Mouse (Mus musculus): ENCODE data around the gene Tas2r135. TPM values are rescaled to one million over a fixed set of nuclear protein-coding genes. Genes with fewer than 3 reads are reported as not detected.

Tas2r135 gene
- polyA plus RNA-seq, 1 experiment = not detected

- no peak overlapping the region for H3K27ac ChIP-seq (ENCODE audit: control insufficient read depth, insufficient read depth, low read depth, low read length)
These were observed 44.0 kb upstream of the Tas2r135 start for GRCm38 (mm10) chr6:42361041-42361895.

GRCm38 (mm10) chr6:42362074-42362473 lies 43.2 kb upstream of the Tas2r135 start:
- Histone ChIP-seq H3K36me3 (ENCODE audit: control insufficient read depth, insufficient read depth, low read length) (no peaks in the 10 kb centered on the region), H3K27ac (ENCODE audit: control insufficient read depth, insufficient read depth, low read depth, low read length) (peak overlapping the region; percentile 57; the same call in 1 of the 2 replicates)

More at GRCm38 (mm10) chr6:42361041-42361895, 44.0 kb upstream of the Tas2r135 start:
- Histone ChIP-seq H3K4me1 (ENCODE audit: control insufficient read depth, insufficient read depth, low read length) (peaks cover 8% of the 10 kb centered on the region), H3K4me3 (ENCODE audit: control insufficient read depth, low read depth, low read length) (peak overlapping the region; percentile 56), H3K36me3 (ENCODE audit: control insufficient read depth, insufficient read depth, low read length) (no peaks in the 10 kb centered on the region), H3K27me3 (ENCODE audit: control insufficient read depth, insufficient read depth, low read length) (no peaks in the 10 kb centered on the region)
- TF ChIP-seq CTCF (IDR thresholded peaks at IDR 0.05; ENCODE audit: control insufficient read depth, insufficient read depth, insufficient replicate concordance, low read depth, low read length) (no peak), POLR2A (IDR thresholded peaks at IDR 0.05; ENCODE audit: control insufficient read depth, low read depth, low read length) (no peak)

GRCm38 (mm10) chr6:42362497-42362896 lies 42.7 kb upstream of the Tas2r135 start:
- Histone ChIP-seq H3K27ac (ENCODE audit: control insufficient read depth, insufficient read depth, low read depth, low read length) (peak overlapping the region; percentile 57), H3K27me3 (ENCODE audit: control insufficient read depth, insufficient read depth, low read length) (no peaks in the 10 kb centered on the region)

More at GRCm38 (mm10) chr6:42362074-42362473, 43.2 kb upstream of the Tas2r135 start:
- Histone ChIP-seq H3K4me3 (ENCODE audit: control insufficient read depth, low read depth, low read length) (no peak overlapping the region), H3K27me3 (ENCODE audit: control insufficient read depth, insufficient read depth, low read length) (no peaks in the 10 kb centered on the region), H3K4me1 (ENCODE audit: control insufficient read depth, insufficient read depth, low read length) (peaks cover 8% of the 10 kb centered on the region)
- TF ChIP-seq POLR2A (IDR thresholded peaks at IDR 0.05; ENCODE audit: control insufficient read depth, low read depth, low read length) (no peak), CTCF (IDR thresholded peaks at IDR 0.05; ENCODE audit: control insufficient read depth, insufficient read depth, insufficient replicate concordance, low read depth, low read length) (no peak)

GRCm38 (mm10) chr6:42362974-42363373 lies 42.3 kb upstream of the Tas2r135 start:
- Histone ChIP-seq H3K27me3 (ENCODE audit: control insufficient read depth, insufficient read depth, low read length) (no peaks in the 10 kb centered on the region), H3K4me1 (ENCODE audit: control insufficient read depth, insufficient read depth, low read length) (peaks cover 8% of the 10 kb centered on the region), H3K36me3 (ENCODE audit: control insufficient read depth, insufficient read depth, low read length) (no peaks in the 10 kb centered on the region), H3K4me3 (ENCODE audit: control insufficient read depth, low read depth, low read length) (no peak overlapping the region), H3K27ac (ENCODE audit: control insufficient read depth, insufficient read depth, low read depth, low read length) (peak overlapping the region; percentile 57)
- TF ChIP-seq CTCF (IDR thresholded peaks at IDR 0.05; ENCODE audit: control insufficient read depth, insufficient read depth, insufficient replicate concordance, low read depth, low read length) (no peak), POLR2A (IDR thresholded peaks at IDR 0.05; ENCODE audit: control insufficient read depth, low read depth, low read length) (no peak)

More at GRCm38 (mm10) chr6:42362497-42362896, 42.7 kb upstream of the Tas2r135 start:
- Histone ChIP-seq H3K4me1 (ENCODE audit: control insufficient read depth, insufficient read depth, low read length) (peaks cover 8% of the 10 kb centered on the region), H3K36me3 (ENCODE audit: control insufficient read depth, insufficient read depth, low read length) (no peaks in the 10 kb centered on the region), H3K4me3 (ENCODE audit: control insufficient read depth, low read depth, low read length) (no peak overlapping the region)
- TF ChIP-seq CTCF (IDR thresholded peaks at IDR 0.05; ENCODE audit: control insufficient read depth, insufficient read depth, insufficient replicate concordance, low read depth, low read length) (no peak), POLR2A (IDR thresholded peaks at IDR 0.05; ENCODE audit: control insufficient read depth, low read depth, low read length) (no peak)

GRCm38 (mm10) chr6:42364066-42364465 lies 41.2 kb upstream of the Tas2r135 start:
- TF ChIP-seq POLR2A (IDR thresholded peaks at IDR 0.05; ENCODE audit: control insufficient read depth, low read depth, low read length) (no peak), CTCF (IDR thresholded peaks at IDR 0.05; ENCODE audit: control insufficient read depth, insufficient read depth, insufficient replicate concordance, low read depth, low read length) (no peak)
- peaks cover 8% of the 10 kb centered on the region for H3K4me1 ChIP-seq (ENCODE audit: control insufficient read depth, insufficient read depth, low read length)
- H3K27me3 ChIP-seq (ENCODE audit: control insufficient read depth, insufficient read depth, low read length) = no peaks in the 10 kb centered on the region
- no peaks in the 10 kb centered on the region for H3K36me3 ChIP-seq (ENCODE audit: control insufficient read depth, insufficient read depth, low read length)
- H3K4me3 ChIP-seq (ENCODE audit: control insufficient read depth, low read depth, low read length) = no peak overlapping the region
- no peak overlapping the region for H3K27ac ChIP-seq (ENCODE audit: control insufficient read depth, insufficient read depth, low read depth, low read length)

- H3K36me3 ChIP-seq (ENCODE audit: control insufficient read depth, insufficient read depth, low read length) = no peaks in the 10 kb centered on the region
- H3K27me3 ChIP-seq (ENCODE audit: control insufficient read depth, insufficient read depth, low read length) = no peaks in the 10 kb centered on the region
- no peak for TF ChIP-seq POLR2A (IDR thresholded peaks at IDR 0.05; ENCODE audit: control insufficient read depth, low read depth, low read length)
- TF ChIP-seq CTCF (IDR thresholded peaks at IDR 0.05; ENCODE audit: control insufficient read depth, insufficient read depth, insufficient replicate concordance, low read depth, low read length) = no peak
- H3K27ac ChIP-seq (ENCODE audit: control insufficient read depth, insufficient read depth, low read depth, low read length) = no peak overlapping the region
- H3K4me3 ChIP-seq (ENCODE audit: control insufficient read depth, low read depth, low read length) = no peak overlapping the region
- H3K4me1 ChIP-seq (ENCODE audit: control insufficient read depth, insufficient read depth, low read length) = peaks cover 7% of the 10 kb centered on the region
These were observed 40.6 kb upstream of the Tas2r135 start for GRCm38 (mm10) chr6:42364607-42365006.

GRCm38 (mm10) chr6:42365215-42365614 lies 40.0 kb upstream of the Tas2r135 start:
- Histone ChIP-seq H3K4me1 (ENCODE audit: control insufficient read depth, insufficient read depth, low read length) (peaks cover 6% of the 10 kb centered on the region), H3K27me3 (ENCODE audit: control insufficient read depth, insufficient read depth, low read length) (no peaks in the 10 kb centered on the region), H3K4me3 (ENCODE audit: control insufficient read depth, low read depth, low read length) (no peak overlapping the region), H3K27ac (ENCODE audit: control insufficient read depth, insufficient read depth, low read depth, low read length) (no peak overlapping the region), H3K36me3 (ENCODE audit: control insufficient read depth, insufficient read depth, low read length) (no peaks in the 10 kb centered on the region)
- TF ChIP-seq POLR2A (IDR thresholded peaks at IDR 0.05; ENCODE audit: control insufficient read depth, low read depth, low read length) (no peak), CTCF (IDR thresholded peaks at IDR 0.05; ENCODE audit: control insufficient read depth, insufficient read depth, insufficient replicate concordance, low read depth, low read length) (no peak)
